Mouse (Mus musculus): ENCODE measurements around the gene Klhl29. TPM values are rescaled to one million over a fixed set of nuclear protein-coding genes. Genes with fewer than 3 reads are reported as not detected.

Klhl29 gene
- 1 to 10 TPM; 7.3 to 9.2 TPM for total RNA-seq (2021)
- long read RNA-seq, experiment 1, partial matches to known transcripts, result 0 of 3 reads
- long read RNA-seq, experiment 1, other reads (novel, unspliced or antisense), result 3 of 3 reads
- long read RNA-seq, experiment 2, result 0 reads

DNA sequence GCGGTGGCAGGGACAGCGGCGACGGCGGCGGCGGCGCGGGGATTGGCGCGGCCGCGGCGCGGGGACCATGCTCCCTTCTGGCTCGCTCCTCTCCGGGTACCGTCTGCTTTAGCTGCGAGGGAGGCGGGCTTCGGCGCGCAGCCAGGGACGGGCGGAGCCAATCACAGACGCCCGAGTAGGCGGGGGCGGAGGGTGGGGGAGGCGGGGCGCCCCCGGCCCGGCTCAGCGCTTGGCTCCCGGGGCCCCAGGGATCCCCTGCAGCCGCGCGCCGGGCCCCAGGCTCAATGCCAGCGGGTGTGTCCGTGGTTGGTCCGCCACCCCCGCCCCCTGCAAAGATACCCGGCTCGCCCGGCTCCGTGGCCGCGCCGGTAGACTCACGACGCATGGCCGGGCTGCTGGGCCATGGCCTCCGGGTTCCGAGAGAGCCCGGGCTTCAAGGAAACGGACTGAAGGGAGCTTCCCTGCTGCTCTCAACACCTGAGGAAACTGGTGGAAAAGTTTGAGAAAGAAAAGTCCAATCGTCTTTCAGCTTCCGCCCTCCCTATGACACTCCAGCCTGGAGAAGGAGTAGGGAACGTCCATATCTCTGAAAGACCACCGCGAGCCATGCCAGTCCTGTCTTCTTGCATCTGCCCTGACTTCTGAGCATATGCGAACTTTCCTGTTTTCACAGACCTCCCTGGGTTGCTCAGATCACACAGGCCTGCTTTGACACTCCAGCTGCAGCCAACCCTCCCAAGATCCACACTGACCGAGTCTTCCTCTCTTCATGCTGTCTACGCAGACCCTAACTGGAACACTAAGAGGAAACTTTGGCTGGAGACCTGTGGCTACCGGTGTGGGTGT is at the start of gene Klhl29:
Gene Klhl29, minus strand, starts transcription at position 67 of the 846 bp plus-strand sequence.
- peak; percentile 95 for DNase-seq

DNA sequence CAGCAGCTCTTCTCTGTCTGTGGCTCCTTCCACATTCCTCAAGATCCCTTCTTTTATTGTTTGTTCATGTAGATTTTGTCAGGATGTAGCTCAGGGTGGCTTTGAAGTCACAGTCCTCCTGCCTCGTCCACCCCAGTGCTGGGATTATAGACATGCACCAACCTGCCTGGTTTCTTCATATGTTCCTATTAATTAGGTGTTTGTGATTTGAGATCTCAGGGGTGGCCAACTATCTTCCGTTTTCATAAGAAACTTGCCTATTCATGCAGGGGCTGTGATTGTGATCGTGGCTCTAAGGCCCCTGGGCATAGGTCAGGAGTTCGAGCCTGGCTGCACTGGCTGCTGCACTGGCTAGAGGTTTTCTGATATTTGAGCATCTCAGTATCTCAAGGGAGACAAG is 49.8 kb upstream of the Klhl29 start:
- no peak for DNase-seq

DNA sequence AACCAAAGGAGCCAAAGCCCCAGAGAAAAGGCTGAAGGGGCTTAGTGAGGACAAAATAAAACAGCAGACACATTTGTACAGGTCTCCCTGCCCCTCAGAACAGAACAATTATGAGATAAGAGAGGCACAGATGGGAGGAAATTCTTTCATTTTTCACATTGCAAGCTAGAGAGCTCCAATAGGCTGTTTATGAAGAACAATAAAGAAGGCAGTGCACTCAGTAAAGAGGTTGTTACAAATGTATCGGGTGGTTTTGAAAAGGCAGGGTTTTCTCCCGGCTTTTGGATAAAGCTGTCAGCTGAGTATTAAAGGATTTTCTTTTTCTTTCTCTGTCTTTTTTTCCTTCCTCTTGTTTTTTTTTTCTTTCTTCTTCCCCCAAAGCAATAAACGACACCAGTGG is 40.3 kb upstream of the Klhl29 start:
- no peak for DNase-seq

DNA sequence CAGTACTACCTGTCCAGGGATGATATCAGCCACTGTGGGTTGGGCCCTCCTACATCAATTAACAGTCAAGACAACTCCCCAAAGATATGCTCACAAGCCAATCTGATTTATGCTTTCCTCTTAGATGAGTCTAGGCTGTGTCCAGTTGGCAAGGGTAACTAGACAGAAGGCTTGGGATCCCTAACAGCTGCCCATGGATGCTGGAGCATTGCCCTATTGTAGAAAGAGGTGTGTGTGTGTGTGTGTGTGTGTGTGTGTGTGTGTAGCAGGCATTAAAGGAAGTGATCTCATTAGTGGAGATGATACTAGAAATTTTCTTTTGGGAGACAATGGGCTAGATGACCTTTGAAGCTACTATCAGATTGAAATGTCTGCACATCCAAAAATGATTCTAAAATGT is 38.5 kb upstream of the Klhl29 start:
- DNase-seq, result no peak

DNA sequence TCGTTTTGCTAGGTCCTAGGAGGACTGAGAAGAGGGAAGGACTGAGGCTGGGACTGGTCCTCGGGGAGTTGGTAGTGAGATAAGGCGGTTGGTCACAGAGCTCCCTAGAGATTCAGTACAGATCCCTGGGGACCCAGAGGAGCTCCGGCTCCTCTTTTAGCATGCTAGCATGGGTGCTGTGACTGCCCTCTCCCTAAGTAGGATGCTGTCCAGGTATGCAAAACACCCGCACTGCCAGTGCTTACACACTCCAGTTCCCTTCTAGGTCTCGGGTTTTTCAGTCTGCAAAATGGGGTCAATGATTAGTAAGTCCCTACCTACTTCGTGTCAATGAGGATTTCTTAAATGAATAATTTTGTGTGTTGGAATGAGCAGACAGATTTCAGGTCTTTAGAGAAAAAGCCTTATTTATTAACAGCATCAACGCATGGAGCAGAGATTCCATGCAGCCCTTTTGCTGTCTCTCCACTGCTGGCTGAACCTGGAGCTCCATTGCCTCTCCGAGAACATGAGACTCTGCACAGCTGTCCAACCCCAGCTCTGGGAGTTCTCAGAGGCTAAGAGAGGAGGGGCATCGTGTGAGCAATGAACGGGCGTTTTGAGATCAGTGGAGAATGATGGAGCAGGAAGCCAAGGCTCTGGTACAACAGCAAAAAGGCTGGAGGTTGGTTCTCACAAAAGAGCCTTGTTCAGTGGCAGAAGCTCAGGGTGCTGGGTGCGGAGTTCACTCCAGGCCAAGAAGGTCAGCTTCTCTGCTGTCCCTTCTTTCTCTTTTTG is 36.5 kb upstream of the Klhl29 start:
- DNase-seq, result no peak

DNA sequence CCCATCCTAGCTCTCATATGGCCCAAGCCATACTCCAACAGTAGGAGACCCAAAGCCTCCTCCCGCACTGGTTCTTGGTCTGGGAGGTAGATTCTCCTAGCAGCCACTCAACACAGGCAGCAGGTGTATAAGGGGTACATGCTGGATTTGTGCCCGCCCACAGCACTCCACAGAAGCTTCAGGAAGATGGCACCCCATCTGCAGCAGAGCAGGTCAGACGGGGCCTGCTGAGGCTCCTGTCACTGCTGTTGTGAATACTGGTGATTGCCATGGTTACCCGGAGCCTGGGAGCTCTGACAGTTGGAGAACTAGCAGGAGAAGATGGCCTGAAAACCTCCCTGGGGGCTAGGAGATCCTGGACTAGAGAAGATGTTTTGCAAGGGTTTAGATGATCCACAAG is 35.9 kb upstream of the Klhl29 start:
- DNase-seq, result no peak

DNA sequence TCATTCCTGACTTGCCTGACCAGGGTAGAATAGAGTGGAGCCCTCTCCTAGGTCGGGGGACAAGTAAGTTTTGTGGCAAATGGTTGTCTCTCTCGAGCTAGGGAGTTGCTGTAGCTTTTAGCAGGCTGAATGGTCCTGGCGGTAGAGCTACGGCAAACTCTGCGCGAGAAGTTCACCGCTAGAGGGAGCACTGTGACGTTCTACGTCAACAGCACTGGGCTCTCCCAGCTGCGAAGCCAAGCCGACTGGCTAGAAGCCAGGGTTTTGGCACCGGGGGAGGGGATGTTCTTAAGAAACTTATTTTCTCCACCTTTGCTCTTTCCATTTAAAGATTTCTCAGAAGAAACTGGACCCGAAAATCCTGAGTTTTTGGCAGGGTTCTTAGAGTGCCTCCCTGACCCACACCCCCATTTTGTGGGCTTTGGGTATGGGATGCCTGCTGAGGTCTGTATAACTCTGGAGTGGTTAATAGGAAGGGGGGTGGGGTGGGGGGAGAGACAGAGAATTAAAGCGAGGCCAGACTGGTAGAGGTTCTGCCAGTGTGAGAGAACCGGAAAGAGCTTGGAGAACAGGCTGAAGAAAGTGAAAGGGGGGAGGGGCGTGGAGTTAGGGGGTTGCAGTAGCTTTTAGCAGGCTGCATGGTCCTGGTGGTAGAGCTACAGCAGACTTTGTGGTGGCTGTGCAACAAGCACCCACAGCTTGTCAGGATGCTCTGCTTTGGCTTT is 35.1 kb upstream of the Klhl29 start:
- DNase-seq, result peak; percentile 93

DNA sequence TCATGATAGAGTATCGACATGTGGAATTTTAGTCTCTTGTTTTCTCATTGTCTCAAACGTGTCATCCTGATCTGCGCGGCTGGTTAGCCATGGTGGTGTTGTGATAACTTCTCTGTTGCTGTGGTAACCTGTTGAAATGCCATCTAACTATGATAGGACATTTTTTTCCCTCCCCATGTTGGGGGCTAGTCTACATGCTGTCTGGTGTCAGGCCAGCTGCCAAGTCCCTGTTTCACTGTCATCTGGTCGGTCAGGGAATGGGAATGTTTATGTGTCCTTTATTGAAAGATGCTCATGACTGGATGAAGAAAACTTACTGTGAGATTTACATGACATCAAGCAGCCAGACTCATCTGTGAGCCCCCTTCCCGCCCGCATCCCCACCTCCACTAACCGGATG is 31.7 kb upstream of the Klhl29 start:
- no peak for DNase-seq

DNA sequence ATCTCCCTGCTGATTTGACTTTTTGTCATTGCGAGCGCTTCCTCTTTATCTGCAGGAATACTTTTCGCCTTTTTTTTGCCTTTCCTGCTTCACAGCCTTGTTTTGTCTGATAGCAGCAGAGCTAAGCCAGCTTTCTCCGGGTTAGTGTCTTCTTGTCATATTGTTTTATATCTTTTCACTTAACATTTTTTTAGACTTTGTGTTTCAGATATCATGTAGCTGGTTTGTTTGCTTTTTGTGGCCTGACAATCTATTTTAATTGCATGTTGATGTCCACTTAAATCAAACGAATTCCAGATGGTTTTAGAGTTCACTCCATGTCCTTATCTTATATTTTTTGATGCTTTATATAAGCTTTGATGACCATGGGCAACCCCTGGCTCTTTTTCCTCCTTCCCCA is 21.9 kb upstream of the Klhl29 start:
- DNase-seq, result no peak

DNA sequence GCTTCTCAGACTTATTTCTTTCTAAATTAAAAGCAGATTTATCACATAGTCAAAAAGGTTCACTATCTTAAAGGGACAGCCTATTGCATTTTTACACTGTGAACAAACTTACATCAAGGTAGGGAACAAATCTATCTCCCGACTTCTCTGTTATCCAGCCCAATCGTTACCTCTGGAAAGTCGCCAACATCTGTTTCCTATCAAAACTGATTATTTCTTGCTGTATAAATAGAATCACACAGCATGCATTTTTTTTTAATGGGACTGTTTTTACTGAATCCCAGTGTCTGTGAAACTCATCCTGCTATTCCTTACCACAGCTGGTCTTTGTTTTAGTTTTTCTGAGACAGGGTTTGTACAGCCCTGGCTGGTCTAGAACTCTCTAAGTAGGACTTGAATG is 19.7 kb upstream of the Klhl29 start:
- DNase-seq, result no peak

DNA sequence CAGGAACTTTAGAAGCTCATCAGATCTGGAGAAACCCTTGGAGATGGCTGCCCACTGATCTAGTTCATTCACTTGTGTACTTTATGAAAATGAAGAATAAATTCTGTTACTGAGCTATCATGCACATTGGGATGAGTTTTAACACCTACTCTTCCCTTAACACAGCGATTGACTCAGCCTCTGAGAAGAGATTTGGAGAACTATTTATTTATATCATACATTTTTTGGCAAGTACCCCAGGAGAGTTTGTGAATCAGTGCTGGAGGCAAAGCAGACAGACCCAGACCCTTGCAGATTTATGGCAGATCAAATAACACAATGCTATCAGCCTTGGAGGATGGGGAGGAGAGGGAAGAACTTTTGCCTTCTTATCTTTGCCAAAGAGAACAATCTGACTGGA is 11.6 kb upstream of the Klhl29 start:
- no peak for DNase-seq

DNA sequence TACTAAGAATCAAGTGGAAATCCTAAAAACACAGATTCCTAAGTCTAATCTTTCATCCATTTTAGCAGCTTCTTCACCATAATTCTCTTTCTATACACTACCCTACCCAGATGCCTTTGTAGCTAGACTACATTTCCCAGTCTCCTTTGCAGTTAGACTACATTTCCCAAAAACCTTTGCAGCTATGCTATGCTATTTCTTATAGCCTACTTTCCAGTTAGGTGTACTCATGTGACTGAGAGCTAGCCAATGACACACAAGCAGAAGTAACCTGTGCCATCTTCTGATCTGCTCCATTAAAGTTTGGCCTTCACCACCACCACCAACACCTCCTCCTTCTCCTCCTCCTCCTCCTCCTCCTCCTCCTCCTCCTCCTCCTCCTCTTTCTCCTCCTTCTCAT is 11.2 kb upstream of the Klhl29 start:
- no peak for DNase-seq

DNA sequence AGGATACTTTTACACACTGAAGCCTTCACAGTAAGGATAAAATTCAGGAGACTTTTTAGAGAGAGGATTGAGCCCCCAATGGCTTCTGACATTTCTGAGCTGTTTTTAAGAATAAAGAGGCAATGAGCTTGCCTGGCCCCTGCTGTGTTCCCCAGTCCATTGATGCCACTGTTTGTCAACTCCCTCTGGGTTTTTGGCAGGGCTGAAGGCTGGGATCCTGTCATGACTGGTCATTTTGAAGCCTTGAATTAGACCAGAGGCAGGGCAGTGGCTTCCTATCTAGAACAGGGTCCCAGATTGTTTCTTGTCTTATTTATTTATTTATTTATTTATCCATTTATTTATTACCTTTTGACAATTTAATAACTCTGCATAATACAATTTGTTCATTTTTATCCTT is 6.2 kb upstream of the Klhl29 start:
- DNase-seq, result no peak

DNA sequence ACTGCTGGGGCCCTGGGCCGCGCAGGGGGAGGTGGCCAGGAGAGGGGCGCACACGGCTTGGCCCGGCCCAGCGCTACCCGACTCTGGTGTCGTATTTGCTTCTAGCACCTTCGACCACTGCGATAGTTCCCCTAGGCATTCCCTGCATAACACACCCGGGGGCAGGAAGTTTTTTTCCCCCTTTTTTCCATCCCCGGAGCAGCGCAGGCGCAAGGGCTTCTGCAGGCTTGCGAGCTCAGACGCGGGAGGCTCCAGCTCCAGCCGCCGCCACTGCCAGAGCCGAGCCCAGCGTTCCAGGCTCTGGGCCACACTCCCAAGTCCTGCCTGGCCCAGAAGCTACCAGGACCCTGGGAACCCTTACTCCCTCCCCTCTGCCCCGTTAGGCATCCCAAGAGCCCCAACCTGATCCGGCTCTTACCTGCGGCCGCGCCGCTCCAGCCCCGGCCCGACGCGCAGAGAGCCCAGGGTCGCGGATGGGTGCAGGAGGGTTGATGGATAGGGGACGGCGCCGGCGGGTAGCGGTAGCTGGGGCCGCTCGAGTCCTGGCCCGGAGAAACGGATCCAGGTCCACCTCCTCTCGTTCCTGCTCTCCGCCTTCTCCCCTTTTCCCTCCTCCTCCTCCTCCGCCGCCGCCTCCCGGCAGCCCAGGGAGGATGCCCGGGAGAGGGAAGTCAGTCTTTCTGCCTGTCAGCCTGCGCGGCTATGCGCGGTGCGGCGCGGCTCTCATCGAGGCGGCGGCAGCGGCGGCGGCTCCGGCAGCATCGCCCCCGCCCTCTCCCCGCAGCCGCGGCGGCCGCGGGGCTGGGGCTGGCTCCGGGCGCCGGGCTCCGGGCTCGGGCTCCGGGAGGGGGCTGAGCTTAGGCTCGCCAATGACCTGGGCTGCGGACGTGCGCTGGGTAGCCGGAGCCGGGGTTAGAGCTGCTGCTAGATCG is 532 bp downstream of the Klhl29 start:
- DNase-seq, result peak; percentile 44

DNA sequence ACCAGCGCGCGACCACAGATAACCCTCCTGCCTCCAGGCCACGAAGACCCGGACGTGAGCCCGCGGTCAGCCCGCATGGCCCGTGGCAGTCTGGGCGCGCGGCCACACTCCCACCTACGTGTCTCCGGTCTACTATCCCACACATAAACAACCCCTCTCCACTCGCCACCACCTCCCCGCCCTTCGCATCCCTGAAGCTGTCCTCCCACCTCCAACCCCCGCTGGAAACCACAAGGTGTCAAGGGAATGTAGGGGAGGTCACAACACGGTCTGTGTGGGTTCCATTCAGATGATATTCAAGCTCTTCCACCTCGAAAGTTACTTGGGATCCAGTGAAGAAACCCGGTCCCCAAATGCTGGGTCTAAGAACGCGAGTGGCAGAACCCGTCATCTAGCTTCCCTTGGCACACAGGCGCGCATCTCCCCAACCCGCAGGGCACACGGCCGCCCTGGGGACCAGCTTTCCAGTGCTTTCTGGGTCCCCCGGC is 1.2 kb downstream of the Klhl29 start:
- peak; percentile 54 for DNase-seq

DNA sequence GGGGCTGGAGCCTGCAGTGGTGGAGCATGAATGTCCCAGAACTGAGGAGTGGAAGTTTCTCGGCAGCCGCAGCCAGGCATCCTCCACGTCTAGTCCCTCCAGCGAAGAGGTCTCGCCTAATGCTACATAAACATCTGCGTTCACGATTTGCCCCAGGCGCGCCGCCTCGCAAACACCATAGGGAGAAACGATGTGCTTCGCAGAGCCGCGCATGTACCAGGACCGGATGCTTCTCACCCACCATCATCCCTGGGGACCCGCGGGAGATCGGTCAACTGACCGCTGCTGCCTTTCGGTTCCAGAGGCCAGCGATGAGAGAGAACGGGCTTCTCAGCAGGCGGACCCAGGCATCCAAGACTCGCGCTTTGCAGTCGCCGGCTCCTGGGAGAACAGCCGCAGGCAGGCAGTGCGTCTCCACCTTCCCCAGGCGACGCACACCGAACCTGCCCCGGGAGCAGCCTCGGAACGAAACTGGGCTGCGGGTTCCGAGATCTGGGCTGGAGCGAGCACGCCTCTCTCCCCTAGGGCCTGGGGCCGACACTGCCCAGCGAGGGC is 1.8 kb downstream of the Klhl29 start:
- DNase-seq, result peak; percentile 39

DNA sequence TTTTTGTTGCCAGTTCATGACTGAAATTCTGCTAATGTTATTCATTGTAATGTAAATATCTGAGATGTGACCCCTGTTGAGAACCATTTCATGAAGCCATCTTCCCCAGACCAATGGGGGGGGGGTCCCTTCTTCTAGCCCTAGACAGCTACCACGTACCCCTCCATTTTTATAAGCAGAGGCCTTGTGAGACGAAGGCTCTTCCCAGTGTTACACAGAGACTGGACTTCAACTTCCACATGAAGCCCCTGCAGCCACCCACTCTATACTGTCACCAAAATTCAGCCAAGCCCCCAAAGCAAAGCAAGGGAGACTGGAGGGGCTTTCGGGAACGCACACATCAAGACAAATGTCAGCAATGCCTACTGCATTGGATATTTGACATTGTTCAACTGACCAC is 6.1 kb downstream of the Klhl29 start:
- no peak for DNase-seq

DNA sequence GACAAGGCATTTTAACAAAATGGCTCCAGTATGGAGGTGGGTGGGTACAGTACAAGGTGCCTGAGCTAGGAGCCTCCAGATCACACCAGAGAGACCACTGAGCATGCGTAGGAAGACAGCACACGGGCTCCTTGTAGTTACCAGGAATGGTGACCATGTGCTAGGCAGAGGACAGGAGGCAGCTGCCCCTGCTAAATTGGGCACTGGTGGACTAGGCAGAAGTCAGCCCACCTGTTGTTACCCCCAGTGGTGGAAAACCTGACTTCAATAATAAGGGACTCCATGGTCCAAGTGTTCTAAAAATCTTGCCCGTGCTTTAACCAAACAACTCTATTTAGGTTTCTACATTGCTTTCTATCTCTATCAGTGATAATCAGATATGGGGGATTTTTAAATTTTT is 10.6 kb downstream of the Klhl29 start:
- DNase-seq, result no peak

DNA sequence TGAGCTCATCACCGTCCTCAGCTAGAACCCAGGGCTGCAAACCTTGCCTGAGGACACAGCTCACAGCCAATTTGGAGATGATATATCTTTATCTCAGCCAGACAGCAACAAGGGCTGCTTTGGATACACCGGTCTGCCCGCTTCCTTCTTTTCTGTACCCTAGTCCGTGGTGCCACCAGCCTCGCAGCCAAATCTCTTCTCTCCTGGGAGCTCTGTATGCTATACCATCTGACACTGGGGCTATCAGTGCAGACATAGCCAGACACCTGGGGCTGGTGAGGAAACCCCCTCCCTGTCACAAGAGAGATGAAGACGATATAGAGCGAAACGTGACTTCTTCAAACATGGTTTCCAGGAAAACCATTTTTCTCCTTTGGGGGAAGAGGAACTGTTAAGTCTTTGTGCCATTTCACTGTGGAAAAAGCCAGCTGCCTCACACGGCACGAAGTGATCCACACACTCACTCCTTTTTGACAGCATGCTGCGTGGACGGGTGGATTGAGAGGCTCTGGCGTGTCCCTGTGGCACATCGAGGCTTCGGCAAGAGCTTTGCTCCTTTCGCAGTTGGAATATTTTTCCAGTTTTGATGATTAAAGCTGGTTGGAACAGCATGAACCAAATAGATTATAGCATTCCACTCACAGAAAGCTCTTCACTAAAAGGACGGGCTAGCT is 11.4 kb downstream of the Klhl29 start:
- DNase-seq, result no peak

DNA sequence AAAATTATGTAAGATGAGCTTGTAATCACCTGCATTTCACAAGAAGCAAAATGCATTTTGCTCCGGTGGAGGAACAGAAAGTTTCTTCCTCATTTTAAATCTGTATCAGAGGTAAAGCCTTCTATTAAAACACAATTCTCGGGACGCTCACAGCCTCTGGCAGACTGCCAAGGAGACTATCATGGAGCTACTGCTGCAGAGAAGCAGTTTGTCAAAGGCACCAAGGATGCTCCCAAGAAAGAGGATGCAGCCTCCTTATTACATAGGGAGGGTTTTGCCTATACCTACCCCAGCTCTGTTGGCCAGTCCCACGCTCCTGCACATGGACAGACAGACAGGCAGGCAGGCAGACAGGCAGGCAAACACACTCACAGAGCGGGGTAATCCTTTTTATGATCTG is 16.4 kb downstream of the Klhl29 start:
- peak; percentile 55 for DNase-seq

DNA sequence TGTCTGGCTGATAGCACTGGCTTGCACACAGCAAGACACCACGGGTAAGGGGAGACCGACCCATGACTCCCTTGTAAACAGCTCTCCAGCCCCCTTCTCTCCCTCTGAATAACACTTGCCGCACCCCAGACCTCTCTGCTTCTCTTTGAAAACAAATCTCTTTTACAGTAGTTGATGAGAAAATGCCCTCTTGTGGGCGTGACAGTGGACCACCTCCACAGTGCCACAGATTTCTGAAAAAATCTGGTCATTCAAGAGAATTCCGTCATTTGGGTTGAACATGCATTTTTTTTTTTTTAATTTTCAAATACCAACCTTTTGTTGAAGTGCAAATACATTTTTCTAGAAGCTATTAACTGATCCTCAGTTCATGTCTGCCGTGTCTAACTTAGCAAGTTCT is 17.0 kb downstream of the Klhl29 start:
- DNase-seq, result no peak

Measured in adrenal gland, postnatal 10 days (tissue).